Mouse (Mus musculus): Measurements from ENCODE around the gene Ppp1r1a. TPM values are rescaled to one million over a fixed set of nuclear protein-coding genes. Genes with fewer than 3 reads are reported as not detected.
A peak's percentile ranks its signal among the peaks of the same experiment; 100 is the strongest.

The Ppp1r1a gene
- polyA plus RNA-seq, 1 experiment, result 156 TPM

DNA sequence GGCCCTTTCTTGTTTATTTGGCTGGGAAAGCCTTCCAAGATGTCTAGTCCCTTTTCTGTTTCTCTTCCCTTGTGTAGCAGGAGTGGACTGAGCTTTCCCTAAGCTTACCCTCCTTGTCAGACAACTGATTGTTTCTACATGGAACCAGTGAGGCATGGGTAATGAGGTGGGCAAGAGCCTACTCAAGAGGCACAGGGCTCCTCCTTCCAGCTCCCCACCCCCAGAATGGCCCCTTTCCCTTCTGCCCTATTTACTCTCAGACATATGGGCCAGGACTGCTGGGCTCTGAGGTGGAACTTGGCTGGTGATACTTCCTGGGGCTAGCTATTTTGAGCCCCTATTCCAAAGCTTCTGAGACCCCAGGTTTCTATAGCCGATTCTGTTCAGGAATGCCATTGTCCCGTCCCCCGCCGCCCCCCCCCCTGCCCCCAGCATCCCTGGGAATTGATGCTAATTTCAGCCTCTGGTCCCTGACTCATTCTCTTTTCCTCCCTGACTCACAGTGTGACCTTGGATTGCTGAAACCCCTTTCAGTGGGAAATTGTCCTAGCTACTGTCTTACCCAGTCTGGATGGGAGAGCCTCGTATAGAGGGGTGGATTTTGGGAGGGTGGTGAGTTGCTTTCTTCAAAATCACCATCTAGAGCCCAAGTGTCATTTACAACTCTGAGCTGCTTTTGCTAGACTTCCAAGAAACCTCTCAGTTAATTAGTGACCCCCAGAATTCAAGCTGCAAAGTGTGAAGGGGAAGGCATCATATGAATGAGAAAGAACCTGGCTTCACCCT lies 19.0 kb downstream of the Ppp1r1a start:
- no peak for DNase-seq (ENCODE audit: extremely low spot score in 1 of 2, low spot score in 1 of 2)

DNA sequence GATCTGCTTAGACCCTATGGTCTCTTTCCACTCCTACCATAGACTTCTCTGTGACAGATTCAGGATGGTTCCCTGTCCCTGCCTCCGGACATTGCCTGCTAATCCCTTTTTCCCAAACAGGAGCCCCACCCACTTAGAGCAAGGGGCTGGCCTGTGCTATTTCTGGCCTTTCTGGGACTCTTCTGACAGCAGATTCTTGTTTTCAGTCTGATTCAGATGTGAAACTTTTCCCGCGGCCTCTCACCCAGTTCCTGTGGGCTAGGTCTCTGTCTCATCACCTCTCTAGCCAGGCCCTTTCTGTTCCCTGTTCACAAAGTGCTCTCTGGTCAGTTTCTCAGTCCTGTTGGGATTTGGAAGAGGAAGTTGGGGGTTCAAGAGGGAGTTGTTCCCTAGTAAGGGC lies 22.9 kb downstream of the Ppp1r1a start:
- DNase-seq (ENCODE audit: extremely low spot score in 1 of 2, low spot score in 1 of 2), result no peak

DNA sequence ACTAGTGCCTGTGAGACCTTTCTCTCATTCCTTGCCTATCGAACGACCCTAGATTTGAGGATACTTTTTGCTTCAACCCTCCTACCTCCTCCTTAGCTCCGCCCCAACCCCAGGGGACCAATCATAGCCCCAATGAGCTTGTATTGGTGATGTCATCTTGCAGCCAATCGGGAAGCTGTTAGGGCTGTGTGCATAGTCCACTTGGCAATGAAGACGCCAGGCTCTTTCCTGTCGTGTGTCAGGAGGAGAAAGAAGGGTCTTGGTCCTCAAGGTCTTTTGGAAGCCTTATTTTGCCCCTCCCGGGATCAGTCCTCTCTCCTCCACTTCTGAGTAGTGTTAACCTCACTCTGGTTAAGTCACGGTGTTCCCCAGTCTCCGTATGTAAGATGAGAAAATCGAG lies 23.7 kb downstream of the Ppp1r1a start:
- DNase-seq (ENCODE audit: extremely low spot score in 1 of 2, low spot score in 1 of 2), result peak; percentile 79 to 80

DNA sequence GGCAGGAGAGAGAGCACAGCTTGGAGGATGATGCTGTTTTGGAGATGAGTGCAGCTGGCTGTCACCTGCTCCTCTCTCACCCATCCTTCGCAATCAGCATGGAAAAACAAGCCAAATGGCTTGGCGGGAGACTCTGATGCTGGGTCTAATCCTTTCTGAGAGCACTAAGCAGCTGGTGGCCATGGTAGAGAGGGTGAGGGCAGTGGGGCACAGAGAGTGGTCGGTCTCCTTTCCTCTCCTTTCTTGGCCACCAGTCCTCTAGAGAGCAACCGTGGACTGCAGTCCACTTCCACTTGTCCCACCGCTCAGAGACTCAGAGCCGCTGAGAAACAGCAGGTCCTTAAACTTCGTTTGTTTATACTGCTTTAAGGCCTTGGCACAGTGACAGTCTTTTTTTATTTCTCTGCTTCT lies 24.2 kb downstream of the Ppp1r1a start:
- DNase-seq (ENCODE audit: extremely low spot score in 1 of 2, low spot score in 1 of 2), result peak in 1 of 2 experiments; percentile 37

DNA sequence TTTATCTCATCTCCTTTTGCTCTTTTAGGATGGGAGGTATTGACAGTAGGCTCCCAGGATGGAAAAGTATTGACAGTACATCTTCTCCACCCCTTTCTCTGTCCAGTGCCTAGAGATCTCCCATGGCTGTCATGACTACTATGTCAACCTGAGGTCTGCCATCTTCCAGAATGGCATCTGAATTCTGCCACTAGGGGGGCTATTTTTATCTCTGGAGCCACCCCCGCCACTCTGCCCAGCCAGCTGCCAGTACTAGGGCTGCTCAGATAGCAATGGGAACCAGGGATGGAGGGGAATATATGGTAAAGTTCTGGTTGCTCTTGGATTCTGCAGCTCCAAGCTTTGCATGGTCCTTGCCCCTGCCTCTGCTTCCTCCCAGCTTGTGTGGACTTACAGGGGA lies 26.2 kb downstream of the Ppp1r1a start:
- peak in 1 of 2 experiments; percentile 70 for DNase-seq (ENCODE audit: extremely low spot score in 1 of 2, low spot score in 1 of 2)

DNA sequence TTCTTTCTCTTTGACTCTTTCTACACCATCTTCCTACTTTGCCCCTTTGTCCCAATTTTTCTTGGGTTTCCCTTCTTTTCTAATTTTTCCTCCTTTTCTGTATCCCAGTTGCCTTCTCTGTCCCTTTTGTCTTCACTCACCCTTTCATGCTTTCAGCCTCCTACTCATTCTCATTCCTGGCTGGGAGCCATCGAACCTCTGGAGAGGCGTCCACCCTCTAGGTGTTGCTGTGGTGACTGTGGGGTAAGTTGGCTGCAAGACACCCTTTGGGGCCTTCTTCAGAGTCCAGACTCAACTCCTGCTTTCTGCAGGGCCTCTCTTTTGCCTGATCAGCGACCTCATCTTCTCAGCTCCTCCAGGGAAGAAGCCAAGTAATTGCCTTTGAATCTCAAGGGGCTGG lies 28.5 kb downstream of the Ppp1r1a start:
- no peak for DNase-seq (ENCODE audit: extremely low spot score in 1 of 2, low spot score in 1 of 2)

DNA sequence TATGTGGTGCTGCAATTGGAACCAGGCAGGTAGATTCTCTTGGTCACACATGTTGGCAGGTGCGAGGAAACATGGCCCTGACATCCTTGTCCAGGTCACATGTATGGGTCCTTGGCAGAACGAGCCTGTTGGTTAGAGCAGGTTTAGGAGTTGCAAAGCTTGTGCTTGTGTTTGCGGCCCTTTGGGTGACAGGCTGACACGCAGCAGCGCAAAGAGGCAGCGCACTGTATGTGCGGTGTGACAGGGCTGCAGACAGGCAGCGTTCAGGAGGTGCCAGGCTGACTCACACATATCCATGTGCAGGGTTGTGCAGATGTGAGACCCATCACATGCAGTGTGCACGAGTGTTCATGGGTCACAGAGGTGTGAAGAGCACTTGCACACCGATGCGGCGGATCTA lies 34.1 kb downstream of the Ppp1r1a start:
- DNase-seq (ENCODE audit: extremely low spot score in 1 of 2, low spot score in 1 of 2), result no peak

DNA sequence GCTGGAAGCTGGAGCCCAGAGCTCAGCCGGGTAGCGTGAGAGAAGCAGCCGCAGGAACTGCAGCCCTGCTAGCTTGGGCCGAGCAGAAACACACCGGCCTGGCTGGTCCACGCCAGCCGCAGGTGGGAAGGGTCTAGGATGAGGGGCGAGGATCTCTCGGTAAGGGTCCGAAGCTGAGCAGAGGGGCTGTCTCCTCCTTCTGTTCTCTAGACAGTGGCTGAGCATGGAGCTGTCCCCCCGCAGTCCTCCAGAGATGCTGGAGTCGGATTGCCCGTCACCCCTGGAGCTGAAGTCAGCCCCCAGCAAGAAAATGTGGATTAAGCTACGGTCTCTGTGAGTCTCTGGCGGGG lies 34.6 kb downstream of the Ppp1r1a start:
- DNase-seq (ENCODE audit: extremely low spot score in 1 of 2, low spot score in 1 of 2), result no peak

DNA sequence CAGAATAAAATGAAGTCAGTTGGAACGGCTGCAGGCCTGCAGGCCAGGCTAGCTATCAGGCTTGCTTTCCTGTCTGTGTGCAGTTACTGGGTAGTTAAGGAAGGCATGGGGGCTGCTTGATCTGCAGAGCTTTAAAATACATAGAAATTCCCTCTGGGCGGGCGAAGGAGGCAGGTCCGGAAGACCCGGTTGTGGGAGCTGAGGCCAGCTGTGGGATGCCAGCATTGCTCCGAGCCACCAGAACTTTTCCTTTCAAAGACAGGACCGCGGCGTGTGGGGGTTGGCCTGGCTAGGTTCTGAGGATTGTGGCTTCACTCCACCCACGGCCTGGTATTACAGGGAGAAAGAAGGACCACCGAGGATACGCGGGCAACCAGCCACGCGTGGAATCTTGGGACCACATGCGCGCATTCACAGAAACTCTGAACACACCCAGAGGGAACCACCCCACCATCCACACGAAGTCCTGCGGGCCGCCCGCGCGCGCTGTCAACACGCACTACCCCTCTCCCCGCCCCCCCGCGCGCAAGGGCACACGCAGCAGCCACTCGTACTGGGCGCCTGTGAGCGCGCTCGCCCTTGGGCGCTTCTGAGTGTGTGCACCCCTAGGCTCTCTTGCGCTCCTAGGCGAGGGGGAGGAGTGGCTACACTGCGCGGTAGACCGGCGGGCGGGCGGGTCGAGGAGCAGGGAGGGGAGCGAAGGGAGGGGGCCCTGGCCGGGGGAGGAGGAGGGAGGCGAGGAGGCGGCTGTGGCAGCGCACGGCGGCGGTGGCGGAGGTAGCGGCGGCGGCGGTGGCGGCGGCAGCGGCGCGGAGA lies 35.2 kb downstream of the Ppp1r1a start, which contains the start of gene Pde1b:
TSS of gene Pde1b (plus strand) at position 600 of the 816 bp plus-strand sequence.
- peak in 1 of 2 experiments; percentile 64 for DNase-seq (ENCODE audit: extremely low spot score in 1 of 2, low spot score in 1 of 2)

DNA sequence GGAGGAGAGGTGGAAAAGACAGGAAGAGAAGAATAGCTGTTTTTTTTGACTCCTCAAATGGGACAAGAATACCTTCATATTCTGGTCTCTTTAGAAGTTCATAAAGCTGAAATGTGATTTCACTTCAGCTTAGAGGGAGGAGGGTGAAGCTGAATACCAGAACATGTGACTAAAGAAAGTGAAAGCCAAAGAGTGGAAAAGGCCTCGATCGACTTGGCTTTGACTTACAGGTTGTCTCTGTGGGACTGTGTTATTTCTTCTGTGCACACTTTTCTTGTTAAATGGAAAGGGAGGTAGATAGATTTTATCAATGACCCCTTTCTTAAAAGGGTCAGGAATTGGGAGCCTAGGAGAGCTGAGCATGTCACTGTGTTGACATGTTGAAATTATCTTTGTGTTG lies 36.6 kb downstream of the Ppp1r1a start:
- DNase-seq (ENCODE audit: extremely low spot score in 1 of 2, low spot score in 1 of 2), result no peak

DNA sequence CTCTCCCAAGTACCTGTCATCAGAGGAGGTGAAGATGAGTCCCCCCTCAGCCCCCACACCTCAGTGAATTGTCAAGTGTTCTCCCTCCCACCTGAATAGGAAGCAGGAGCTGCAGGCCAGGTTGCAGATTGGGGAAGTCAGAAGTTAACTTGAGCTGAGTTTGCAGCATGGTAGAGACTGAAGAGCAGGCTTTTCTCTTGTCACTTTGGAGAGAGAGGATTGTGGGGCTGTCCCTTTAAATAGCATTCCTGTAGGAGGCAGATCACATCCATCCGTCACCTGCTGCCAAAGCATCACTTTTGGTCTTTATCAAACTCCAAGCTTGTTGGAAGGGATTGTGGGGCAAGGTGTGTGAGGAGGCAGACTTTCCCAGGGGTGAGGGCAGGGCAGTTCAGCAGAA lies 37.1 kb downstream of the Ppp1r1a start:
- DNase-seq (ENCODE audit: extremely low spot score in 1 of 2, low spot score in 1 of 2), result no peak

DNA sequence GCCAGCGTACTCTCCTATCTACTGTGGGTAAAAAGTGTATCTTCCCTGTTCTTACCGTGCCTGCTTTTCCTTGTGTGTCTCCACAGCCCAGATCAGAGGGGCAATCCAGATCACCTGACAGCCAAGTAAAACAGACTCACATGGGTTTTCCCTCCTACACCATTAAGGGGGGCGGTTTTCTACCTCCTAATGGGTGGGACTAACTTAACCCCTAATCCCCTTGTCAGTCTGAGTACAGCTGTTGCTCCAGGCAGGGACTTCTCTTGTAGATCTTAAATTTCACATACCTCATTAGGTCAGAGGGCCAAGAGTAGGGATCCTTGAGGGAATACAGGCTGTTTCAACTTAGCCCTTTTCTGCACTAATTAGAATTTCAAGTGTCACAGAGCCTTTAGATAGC lies 39.6 kb downstream of the Ppp1r1a start:
- DNase-seq (ENCODE audit: extremely low spot score in 1 of 2, low spot score in 1 of 2), result no peak

DNA sequence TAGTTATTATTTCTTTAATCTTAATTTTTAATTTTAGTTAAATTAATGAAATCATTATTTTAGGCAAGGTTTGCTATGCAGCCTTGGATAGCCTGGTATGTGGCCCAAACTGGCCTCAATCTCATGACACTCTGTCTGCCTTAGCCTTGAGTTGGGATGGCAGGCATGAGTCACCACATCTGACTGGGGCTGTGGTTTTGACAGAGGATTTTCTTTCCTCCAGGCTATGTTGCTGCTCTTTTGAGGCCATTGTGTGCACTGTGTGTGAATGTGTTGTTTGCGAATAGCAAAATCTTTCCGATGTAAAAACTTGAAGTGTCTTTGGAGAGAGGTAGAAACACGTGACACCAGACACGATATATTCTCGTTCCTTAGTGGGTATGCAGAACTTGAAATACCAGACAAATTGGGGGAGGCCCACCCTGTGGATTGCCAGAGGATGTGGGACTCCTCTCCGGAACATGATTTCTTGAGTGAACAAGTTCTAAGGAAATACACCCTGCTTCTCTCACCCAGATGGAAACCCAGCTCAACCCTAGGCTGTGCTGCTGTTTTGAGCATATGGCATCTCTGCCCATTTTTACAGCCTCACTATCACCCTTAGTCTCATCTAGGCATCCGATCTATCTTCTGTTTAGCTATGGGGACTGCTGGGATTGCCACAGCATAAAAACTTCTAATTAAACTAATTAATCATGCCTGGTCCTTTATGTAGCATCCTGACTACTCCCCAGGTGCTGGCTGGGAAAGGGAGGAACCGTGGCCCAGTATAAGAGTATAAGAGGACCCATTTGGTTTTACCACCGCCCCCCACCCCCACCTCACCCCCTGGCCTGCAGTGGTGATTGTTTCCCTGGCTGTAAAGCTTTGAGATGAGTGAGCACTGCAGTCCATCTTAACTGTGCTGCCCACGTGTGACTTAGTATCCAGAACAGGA lies 41.3 kb downstream of the Ppp1r1a start:
- DNase-seq (ENCODE audit: extremely low spot score in 1 of 2, low spot score in 1 of 2), result no peak

DNA sequence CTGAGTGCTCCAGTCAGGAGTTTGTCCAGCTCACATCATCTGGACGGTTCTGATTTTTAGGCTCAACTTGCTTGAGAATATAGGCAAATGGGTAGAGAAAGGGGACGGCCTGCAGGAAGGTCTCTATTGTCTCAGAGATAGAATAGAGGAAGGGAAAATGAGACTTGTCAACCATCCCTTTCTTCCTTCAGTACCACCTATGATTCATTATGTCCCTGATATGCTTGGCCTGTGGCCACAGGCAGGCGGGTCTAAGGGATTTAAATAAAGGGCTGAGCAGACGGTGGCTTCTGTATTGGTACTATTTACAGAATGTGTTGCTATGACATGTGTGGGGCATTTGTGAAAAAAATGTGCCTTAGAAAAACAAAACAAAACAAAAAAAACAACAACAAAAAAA lies 49.5 kb downstream of the Ppp1r1a start:
- DNase-seq (ENCODE audit: extremely low spot score in 1 of 2, low spot score in 1 of 2), result no peak

DNA sequence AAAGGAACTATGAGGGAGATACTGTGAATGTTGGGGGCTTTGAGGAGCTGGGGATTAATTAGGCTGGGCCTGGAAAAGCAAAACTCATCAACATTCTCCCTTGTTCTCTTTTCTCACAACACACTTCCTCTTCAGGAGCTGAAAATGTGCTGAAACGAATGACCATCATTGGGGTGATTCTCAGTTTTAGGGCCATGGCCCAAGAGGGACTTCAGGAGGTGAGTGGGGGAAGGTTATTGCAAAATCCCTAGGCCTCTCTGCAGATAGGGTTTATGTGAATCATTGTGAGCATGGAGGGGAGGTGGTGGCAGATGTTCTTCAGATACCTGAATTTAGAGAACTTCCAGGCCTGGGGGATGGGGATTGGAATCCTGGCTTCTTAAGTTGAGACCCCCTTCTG lies 51.1 kb downstream of the Ppp1r1a start:
- no peak for DNase-seq (ENCODE audit: extremely low spot score in 1 of 2, low spot score in 1 of 2)

DNA sequence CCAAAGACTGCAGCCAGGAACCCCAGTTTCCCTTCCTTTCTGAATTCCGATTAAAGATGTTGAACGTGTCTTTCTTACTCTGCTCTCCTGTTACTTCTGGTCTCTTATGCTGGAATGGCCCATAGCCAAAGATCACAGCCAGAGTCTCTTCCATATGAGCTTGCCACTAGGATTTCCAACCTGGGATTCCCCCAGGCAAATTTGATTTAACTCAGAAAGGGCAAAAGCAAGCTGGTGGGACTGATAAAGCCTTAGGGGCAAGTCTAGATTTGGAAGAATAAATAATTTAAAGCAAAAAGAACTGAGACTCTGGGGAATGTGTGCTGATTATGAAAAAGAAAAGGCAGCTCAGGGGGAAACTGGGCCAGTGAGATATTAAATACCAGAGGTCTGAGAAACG lies 52.7 kb downstream of the Ppp1r1a start:
- no peak for DNase-seq (ENCODE audit: extremely low spot score in 1 of 2, low spot score in 1 of 2)

DNA sequence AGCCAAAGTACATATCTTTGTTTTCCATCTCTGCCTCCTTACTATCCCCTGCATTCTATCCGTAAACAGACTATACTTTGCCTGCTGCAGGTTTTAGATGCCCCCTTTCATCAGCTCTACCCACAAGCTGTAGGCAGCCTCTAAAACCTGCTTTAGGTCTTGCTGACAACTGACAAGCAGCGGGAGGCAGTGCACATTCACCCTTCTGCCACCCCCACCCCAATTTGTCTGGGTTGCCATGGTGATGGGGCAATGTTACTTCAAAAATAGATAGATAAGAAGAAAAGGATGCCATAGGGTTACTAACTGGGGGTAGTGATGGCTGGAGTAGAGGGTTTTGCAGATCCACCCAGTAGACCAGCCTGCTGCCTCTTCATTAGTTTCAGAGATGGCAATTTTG lies 53.3 kb downstream of the Ppp1r1a start:
- DNase-seq (ENCODE audit: extremely low spot score in 1 of 2, low spot score in 1 of 2), result no peak

DNA sequence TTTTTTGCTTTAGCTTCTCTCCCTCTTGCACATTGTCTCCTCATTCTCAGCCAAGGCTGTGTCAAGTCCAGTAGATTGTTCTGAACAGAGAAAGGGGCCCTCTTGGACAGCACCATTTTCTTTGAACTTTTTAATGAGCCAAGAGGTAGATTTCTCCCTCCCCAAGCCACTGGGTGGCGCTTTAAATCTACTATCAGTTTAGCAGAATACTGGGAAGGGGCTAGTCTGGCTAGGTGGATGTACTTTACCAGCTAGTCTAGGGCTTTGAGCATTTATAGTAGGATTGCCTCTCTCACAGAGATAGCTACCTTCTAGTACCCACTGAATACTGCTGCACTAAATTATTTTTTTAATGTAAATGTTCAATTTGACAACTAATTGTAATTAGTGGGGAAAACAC lies 55.3 kb downstream of the Ppp1r1a start:
- peak in 1 of 2 experiments; percentile 64 for DNase-seq (ENCODE audit: extremely low spot score in 1 of 2, low spot score in 1 of 2)
